Mouse (Mus musculus) spleen, adult 18-20 months (tissue): ENCODE results near the gene Grin2d.
"Not testable (repeated sequence)": the region's sequence is repeated elsewhere in the genome, so short reads cannot be mapped to it uniquely, and the experiment has no call there.

Source experiments
- DNase-seq, 2 experiments: peaks; one replicate each; pipeline ENCODE4 v3.0.0; 2022; ENCODE audit warnings: mixed read lengths in 2 of 2

The Grin2d gene

GRCm38 (mm10) chr7:45878278-45878677 is at the start of gene Grin2d:
Gene Grin2d (minus strand): TSS chr7:45878378.
- not testable (repeated sequence) for DNase-seq

DNA sequence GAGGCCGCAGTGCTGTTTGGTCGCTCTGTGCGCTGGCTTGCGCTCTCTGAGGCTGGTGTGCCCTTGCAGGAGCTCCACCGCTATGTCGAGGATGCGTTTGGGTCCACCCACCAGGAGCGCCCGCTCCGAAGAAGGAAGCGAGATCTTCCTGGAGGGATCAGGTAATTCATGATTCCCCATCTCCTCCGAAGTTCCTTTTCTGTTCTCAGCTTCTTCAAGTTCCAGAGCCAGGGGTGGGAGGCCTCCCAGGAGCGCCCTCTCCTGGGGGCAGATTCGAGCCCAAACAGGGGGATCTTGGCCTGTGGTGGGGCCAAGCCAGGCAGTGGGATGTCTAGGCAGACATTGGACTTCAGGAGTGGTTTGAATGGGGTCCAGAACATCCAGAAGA is 46.2 kb upstream of the Grin2d start:
- peak; percentile 48 to 63 for DNase-seq

GRCm38 (mm10) chr7:45923762-45924428 is 45.7 kb upstream of the Grin2d start, which contains the start of gene Ccdc114:
Gene Ccdc114 (plus strand): TSS chr7:45924072.
- peak; percentile 56 to 66 for DNase-seq

DNA sequence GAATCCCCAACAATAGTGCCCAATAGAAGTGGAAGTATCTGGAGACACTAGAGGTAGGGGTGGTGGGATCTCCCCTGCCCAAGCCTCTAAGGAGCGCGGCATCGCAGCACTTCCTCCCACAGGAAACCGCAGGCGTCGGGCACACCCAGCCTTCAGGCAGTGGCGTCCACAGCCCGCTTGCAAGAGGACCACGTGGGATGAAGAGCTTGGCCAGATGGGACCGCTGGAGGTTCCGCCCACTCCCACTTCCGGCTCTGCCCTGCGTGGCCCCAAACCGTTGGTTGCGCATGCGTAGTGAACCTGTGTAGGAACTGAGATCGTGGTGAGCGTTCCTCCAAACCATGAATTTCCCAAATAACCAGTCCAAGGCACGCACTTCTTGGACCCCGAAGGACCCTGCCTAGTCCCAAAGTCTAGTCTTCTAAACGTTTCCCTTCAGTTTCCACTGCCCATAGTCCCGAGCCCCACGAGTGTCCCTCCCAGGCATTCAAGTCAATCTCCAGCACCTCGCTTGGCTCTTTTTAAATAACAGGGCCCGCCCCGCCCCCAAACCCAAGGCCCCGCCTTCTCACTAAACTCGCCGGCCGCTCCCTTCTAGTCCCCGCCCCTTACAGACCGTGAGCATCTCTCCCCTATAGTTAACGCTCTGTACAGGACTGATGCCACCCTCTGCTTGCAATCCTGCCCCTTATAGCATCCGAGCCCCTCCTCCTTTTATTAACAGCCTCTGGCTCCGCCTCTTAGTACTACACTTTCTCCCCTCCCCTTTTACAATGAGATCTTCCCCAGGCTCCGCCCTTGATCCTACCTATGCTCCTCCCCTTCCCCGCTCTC is 45.0 kb upstream of the Grin2d start:
- peak; percentile 89 to 96 for DNase-seq

DNA sequence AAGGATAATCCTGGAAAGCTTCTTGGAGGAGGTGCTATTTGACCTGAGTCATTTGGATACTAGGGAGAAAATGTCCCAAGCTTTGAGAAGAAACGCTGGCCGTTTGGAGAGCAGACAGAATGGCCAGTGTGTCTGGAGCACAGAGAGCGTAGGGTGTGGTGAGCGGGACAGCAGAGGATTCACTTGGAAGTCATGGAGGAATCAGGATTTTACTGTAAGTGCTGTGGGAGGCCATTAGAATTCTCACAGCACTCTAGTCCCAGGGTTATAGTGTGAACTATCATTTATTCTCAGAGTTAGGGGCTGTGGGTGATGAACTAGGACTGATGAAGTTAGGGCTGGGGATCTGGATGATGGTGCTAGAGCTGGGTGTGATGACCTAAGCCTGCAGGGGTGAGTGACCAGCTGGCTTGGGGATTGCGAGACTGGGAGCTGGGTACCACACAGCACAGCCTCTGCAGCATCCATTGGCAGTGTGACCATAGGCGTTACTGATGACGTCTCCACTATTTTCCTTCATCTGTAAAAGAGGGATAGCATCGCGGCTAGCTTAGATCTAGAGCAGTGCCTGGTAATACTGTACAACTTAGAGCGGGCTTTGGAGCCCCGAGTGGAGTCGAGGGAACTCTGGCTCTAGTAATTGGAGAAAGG is 43.9 kb upstream of the Grin2d start:
- no peak for DNase-seq

GRCm38 (mm10) chr7:45921242-45921621 is 43.1 kb upstream of the Grin2d start, which contains the start of gene Emp3:
Gene Emp3 (minus strand): TSS chr7:45921404.
- DNase-seq: peak; percentile 51 to 67

DNA sequence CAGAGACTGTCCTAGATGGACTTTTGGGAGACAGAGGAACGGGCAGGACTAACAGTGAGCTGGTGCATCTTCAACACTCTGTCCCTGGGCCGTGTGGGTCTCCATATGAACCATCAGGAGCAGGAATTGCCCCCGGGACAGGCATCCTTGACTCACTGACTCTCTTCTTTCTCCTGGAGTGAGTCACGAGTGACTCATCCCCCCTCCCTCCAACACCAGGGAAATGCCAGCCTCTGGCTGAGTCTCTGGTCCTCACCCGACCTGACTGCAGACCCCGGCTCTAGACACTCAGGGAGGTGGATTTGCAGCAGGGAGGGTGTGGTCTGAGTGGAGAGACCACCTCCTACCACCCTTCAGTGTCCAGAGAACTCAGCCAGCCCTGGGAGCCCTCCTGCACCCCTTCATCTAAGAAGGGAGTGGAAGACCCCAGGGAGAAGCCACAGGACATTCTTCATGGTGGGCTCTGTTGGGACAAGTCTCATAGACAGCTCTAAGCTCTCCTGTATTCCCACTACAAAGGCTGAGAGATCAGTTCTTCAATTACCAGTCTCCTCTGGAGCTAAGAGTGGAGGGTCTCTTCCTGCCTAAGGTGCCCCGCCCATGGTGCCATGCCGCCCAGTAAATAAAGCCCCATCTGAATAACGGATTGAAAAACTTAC is 42.5 kb upstream of the Grin2d start:
- peak in 1 of 2 experiments; percentile 10 for DNase-seq

DNA sequence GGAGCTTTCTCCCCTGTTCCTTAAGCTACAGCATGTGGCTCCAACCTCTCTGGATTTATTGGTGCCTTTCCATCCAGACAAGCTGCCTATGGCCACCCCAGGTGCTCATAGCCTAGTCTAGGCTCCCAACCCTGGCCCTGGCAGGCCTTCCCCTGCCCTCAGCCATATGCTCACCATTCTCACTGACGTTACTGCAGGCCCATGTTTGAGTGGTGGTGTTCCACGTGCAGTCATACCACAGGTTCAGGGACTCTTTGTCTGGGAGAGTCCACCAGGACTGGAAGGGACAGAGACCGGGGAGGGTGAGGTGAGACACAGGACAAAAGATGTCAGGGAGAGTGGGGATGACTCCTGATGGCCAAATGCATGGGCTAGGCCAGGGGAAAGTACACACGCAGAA is 41.6 kb upstream of the Grin2d start:
- DNase-seq: no peak

DNA sequence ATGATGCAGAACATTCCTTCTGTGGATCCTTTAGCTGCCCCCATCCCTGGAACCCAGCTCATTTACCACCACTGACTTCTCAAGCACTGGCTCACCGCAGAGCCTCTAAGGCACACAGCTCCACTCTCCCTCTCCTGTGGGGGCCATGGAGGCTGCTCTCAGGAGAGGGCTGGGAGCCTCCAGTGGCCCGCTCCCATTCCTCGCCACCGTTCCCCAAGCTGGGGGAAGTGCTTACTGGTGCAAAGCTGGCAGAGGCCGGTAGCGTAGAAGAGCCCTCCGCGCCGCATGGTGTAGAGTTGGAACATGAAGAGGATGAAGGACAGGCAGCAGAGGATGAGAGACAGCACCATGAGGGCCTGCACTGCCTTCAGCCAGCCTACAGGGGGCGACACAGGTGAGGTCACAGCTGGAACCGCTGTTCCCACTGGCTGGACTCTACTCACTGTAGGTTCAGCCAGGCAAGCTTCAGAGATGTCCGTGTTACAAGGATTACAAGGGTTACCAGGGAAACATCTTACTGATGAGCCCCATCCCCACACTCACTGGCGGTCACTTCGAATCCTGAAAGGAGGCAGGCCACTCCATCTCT is 41.0 kb upstream of the Grin2d start:
- peak in 1 of 2 experiments; percentile 13 for DNase-seq

DNA sequence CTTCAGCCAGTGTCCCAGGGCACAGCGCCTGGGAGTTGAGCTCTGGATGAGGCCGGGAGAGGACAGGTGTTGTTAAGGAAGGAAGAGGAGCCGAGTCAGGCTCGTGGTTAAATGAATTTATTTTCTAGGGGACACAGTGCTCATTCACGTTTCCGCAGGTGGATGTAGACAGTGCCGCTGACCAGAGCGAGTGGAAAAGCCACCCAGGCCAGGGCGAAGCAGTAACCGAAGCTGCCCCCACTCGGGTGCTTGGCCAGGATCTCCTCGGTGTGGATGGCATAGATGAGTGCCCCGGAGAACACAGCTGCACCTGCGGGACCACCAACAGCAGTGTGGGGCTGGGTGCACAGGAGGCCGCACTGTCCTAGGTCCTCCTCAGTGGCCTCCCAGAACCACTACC is 39.7 kb upstream of the Grin2d start:
- DNase-seq: no peak

- DNase-seq: no peak
Observed at GRCm38 (mm10) chr7:45917004-45917704, 39.0 kb upstream of the Grin2d start.

GRCm38 (mm10) chr7:45916056-45917003 is 38.2 kb upstream of the Grin2d start:
- peak; percentile 59 to 60 for DNase-seq

DNA sequence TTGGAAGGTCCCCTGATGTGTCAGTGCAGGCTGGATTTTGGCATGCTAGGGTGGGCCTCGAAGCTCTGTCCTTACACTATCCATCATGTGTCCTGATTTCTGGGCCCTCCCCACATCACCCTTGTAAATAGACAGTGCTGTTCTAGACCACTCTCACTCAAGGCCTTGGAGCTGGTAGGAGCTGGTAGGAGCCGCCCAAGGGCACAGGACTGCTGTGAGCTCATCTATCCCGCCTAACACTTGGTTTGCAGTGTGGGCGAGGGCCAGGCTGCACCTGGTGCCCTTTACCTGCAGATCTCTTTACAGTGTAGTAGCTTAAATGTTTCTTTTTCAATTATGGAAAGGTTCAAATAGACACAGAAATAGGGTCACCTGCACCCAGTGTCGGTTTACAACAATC is 36.8 kb upstream of the Grin2d start:
- no peak for DNase-seq

DNA sequence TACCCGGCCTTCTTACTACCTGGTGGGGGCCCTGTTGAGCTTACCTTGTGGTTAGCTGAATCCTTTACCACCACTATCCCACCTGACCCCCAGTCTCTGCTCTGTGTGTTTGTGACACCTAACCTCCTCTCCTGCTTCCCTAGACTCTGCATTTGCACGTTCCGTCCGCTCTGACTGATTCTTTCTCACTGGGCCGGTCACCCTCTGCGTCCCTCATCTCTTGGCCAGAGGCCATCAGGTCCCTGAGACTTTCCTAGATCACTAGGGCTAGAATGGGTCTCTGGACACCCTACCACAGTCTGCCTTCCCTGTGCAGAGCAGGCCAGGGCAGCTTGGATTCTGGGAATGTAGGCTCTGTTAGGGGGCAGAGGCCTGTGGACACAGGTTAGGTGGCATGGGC is 35.9 kb upstream of the Grin2d start:
- DNase-seq: no peak

GRCm38 (mm10) chr7:45909145-45909544 is 31.0 kb upstream of the Grin2d start:
- no peak for DNase-seq

DNA sequence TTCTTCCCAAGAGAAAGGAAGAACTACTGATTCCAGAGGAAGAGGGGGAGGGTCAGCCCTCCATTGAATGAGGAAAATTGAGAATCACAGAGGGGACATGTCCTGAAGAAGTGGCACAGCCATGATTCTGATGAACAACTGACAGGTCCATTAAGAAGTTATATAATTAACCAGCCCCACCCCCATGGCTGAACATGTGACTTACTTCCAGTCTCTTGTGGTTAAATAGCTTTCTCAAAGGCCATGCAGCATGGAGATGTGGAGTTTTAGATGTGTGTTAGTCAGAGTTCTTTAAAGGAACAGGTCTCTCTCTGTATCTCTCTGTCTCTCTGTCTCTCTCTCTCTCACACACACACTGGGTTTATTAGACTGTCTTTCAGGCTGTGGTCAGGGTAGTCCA is 30.2 kb upstream of the Grin2d start:
- DNase-seq: no peak

DNA sequence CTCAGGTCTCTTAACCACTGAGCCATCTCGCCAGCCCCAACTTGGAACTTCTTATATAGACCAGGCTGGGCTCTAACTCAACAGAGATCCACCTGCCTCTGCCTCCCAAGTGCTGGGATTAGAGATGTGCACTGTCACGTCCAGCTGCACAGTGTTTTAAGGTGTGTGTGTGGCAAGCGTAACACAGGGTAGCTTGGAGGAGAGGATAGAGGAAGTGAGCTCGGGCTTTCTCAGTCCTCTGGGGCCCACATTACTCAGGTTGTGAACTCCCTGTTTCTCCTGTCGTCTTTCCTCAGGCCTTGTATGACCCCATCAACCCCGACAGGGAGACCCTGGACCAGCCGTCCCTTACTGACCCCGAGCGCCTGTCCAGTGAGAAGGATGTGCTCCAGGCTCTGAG is 28.4 kb upstream of the Grin2d start:
- DNase-seq: no peak

DNA sequence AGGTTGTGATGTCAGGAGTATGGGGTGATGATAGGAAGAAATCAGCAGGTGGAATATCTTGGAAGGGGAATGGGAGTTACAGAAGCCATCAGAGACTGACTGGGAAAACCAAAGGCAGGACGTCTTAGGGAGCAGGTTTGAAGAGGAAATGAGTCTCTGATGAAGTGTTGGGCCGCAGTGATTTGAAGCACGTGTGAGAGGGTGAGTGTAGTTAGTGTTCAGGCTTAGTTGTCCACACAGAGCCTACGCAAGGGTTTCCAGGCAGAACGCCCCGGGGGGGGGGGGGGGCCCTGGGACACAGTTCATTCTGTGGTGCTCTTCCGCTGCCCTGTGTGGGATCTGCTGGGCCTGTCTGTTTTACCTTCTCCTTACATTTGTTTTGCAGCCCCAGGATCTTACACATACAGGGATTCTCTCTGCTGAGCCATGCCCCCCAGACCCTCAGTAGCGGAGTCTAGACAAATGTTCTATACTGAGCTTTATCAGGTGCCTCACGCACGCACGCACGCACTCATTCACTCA is 24.4 kb upstream of the Grin2d start:
- DNase-seq: no peak

GRCm38 (mm10) chr7:45901562-45901961 is 23.4 kb upstream of the Grin2d start:
- no peak for DNase-seq

GRCm38 (mm10) chr7:45898125-45898524 is 19.9 kb upstream of the Grin2d start:
- DNase-seq: not testable (repeated sequence)
